Mouse (Mus musculus): Measurements from ENCODE around the gene Scgb2a2. TPM values are rescaled to one million over a fixed set of nuclear protein-coding genes. Genes with fewer than 3 reads are reported as not detected.

The Scgb2a2 gene
- not detected for polyA plus RNA-seq (2015; fragmentation: Illumina TruSeq; extraction: RNeasy Lipid Tissue Mini Kit (QIAGEN cat#74804); ENCODE audit: insufficient read depth, low replicate concordance)

DNA sequence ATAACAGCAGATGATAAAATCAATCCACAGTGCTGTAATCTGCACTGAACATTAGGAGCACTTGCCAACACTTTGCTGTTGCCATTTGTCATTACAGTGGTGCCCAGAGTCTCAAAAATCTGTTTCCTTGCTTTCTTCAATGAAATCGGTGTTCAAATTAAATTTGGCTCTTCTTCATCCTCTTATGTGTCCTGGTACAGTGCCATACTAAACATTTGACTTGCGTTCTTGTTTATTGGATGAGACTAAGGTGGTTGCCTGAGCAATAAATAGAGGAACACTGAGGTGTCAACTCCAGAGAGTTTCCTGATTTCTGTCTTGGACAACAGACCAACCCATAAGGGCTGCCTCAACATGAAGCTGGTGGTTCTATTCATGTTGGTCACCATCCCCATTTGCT is at the start of gene Scgb2a2:
Gene Scgb2a2 (plus strand): TSS at position 301 of the 400 bp plus-strand sequence.

DNA sequence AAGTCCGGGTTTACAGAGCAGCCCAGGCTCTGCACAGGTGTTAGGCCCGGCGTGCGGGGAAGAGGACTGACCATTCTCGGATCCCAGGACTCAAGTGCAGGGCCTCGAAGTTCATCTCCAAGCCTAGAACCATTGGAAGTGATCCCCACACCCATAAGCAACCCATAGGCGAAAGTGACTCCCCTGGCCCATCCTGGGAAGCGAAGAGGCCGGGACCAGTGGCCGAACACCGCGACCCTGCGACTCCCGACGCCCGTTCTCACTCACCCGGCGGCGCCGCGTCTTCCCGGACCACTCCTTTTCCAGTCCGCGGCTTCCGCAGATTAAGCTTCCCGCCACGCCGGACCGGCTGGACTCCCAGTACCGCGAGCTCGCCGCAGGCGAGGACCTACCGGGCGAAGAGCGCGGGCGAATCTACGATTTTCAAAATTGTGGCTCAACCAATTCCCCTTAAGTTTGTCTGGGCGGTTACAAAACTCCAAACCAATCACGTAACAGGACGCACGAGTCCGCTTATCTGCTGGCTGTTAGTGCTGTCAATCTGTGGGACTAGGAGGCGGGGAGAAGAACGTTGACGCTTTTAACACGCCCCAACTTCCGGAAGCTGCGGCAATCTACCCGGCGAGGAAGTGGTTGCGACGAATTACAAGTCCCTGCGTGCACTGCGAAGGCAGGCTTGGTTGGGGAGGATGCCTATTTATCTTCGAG is 51.9 kb downstream of the Scgb2a2 start, which contains the start of gene Incenp:
Gene Incenp (minus strand): TSS at position 480 of the 708 bp plus-strand sequence.

Other genes with a start within 250 kb of the Scgb2a2 start
- 43.2 TPM for gene Incenp, start 52.0 kb downstream of the Scgb2a2 start, polyA plus RNA-seq (2015; fragmentation: Illumina TruSeq; extraction: RNeasy Lipid Tissue Mini Kit (QIAGEN cat#74804); ENCODE audit: insufficient read depth, low replicate concordance)
- gene Fth1, start 133.0 kb downstream of the Scgb2a2 start, polyA plus RNA-seq (2015; fragmentation: Illumina TruSeq; extraction: RNeasy Lipid Tissue Mini Kit (QIAGEN cat#74804); ENCODE audit: insufficient read depth, low replicate concordance): 3,084 TPM
- gene Best1, start 154.1 kb downstream of the Scgb2a2 start, polyA plus RNA-seq (2015; fragmentation: Illumina TruSeq; extraction: RNeasy Lipid Tissue Mini Kit (QIAGEN cat#74804); ENCODE audit: insufficient read depth, low replicate concordance): 0.22 TPM
- gene Rab3il1, start 154.1 kb downstream of the Scgb2a2 start, polyA plus RNA-seq (2015; fragmentation: Illumina TruSeq; extraction: RNeasy Lipid Tissue Mini Kit (QIAGEN cat#74804); ENCODE audit: insufficient read depth, low replicate concordance): 16.4 TPM
- gene Fads3, start 194.0 kb downstream of the Scgb2a2 start, polyA plus RNA-seq (2015; fragmentation: Illumina TruSeq; extraction: RNeasy Lipid Tissue Mini Kit (QIAGEN cat#74804); ENCODE audit: insufficient read depth, low replicate concordance): 6.7 TPM